Mouse (Mus musculus) lung, embryonic 15.5 days (tissue): ENCODE measurements around the gene Tmem212. TPM values are rescaled to one million over a fixed set of nuclear protein-coding genes. Genes with fewer than 3 reads are reported as not detected.

Source experiments
- ATAC-seq: fragments of 200-750 bp; cut with Nextera tagmentation; 2 replicates; pipeline ENCODE4 v1.8.0; 2017; ENCODE audit warnings: moderate number of reproducible peaks, borderline replicate concordance; ENCODE audit not compliant: low FRiP score, low TSS enrichment; ENCODE audit errors: extremely low read depth
- H3K27ac ChIP-seq: fragments of 300-500 bp; sonication (generic); 2 replicates; pipeline ENCODE4 v1.5.1; 2015; ENCODE audit warnings: moderate library complexity, mild to moderate bottlenecking, inconsistent platforms
- H3K27me3 ChIP-seq: fragments of 300-500 bp; sonication (generic); 2 replicates; pipeline ENCODE4 v1.6.1; 2015; ENCODE audit warnings: inconsistent platforms
- H3K36me3 ChIP-seq: fragments of 300-500 bp; sonication (generic); 2 replicates; pipeline ENCODE4 v1.6.1; 2015; ENCODE audit warnings: inconsistent platforms
- H3K4me1 ChIP-seq: fragments of 300-500 bp; sonication (generic); 2 replicates; pipeline ENCODE4 v1.6.1; 2015; ENCODE audit warnings: inconsistent platforms
- H3K4me2 ChIP-seq: fragments of 300-500 bp; sonication (generic); 2 replicates; pipeline ENCODE4 v1.6.1; 2015; ENCODE audit warnings: inconsistent platforms, mild to moderate bottlenecking, moderate library complexity
- H3K4me3 ChIP-seq: fragments of 300-500 bp; sonication (generic); 2 replicates; pipeline ENCODE4 v1.5.1; 2015; ENCODE audit warnings: mild to moderate bottlenecking, inconsistent platforms
- H3K9ac ChIP-seq: fragments of 300-500 bp; sonication (generic); 2 replicates; pipeline ENCODE4 v1.6.1; 2015; ENCODE audit warnings: inconsistent platforms
- H3K9me3 ChIP-seq: fragments of 300-500 bp; sonication (generic); 2 replicates; pipeline ENCODE4 v1.6.1; 2016; ENCODE audit warnings: inconsistent platforms
- WGBS: fragments of 180-500 bp; shearing (Covaris S2); methylation state at CpG from one replicate; pipeline ENCODE4 v1.1.7; 2015; 5-methylcytosine and 5-hydroxymethylcytosine counted together
- polyA plus RNA-seq: library from polyadenylated mRNA; unstranded; fragments of >200 nt; fragmentation: Nextera tagmentation; extraction: Ambion mirVana; gene quantifications from 2 replicates; pipeline ENCODE4 v1.2.1, GENCODE M21; 2015

The Tmem212 gene
- polyA plus RNA-seq, 1 experiment from 2014 or later: 0.87 TPM

GRCm38 (mm10) chr3:27885585-27885984, 10.6 kb downstream of the Tmem212 start:
- ATAC-seq: no peak
- Histone ChIP-seq H3K4me1 (peaks cover 33% of the 10 kb centered on the region), H3K27me3 (no peaks in the 10 kb centered on the region), H3K27ac (no peak overlapping the region), H3K4me3 (no peak overlapping the region), H3K9ac (no peak overlapping the region), H3K36me3 (no peaks in the 10 kb centered on the region), H3K9me3 (no peaks in the 10 kb centered on the region), H3K4me2 (no peak overlapping the region)
- 81% methylated on average over 6 of the region's 6 CpGs for WGBS

GRCm38 (mm10) chr3:27881897-27882835, 14.0 kb downstream of the Tmem212 start:
- Histone ChIP-seq H3K36me3 (no peaks in the 10 kb centered on the region), H3K4me2 (no peak overlapping the region), H3K4me3 (no peak overlapping the region), H3K9me3 (no peaks in the 10 kb centered on the region), H3K9ac (no peak overlapping the region), H3K4me1 (peaks cover 22% of the 10 kb centered on the region), H3K27me3 (no peaks in the 10 kb centered on the region), H3K27ac (peak overlapping the region; percentile 65)
- ATAC-seq: peak; percentile 59
- WGBS: 50% methylated on average over 6 of the region's 6 CpGs

- Histone ChIP-seq H3K4me3 (no peak overlapping the region), H3K9ac (no peak overlapping the region), H3K9me3 (no peaks in the 10 kb centered on the region), H3K27ac (no peak overlapping the region), H3K36me3 (no peaks in the 10 kb centered on the region), H3K27me3 (no peaks in the 10 kb centered on the region), H3K4me2 (no peak overlapping the region), H3K4me1 (peaks cover 18% of the 10 kb centered on the region)
- no peak for ATAC-seq
- WGBS: 86% methylated on average over 7 of the region's 7 CpGs
These were observed 17.1 kb downstream of the Tmem212 start for GRCm38 (mm10) chr3:27878854-27879610.

DNA sequence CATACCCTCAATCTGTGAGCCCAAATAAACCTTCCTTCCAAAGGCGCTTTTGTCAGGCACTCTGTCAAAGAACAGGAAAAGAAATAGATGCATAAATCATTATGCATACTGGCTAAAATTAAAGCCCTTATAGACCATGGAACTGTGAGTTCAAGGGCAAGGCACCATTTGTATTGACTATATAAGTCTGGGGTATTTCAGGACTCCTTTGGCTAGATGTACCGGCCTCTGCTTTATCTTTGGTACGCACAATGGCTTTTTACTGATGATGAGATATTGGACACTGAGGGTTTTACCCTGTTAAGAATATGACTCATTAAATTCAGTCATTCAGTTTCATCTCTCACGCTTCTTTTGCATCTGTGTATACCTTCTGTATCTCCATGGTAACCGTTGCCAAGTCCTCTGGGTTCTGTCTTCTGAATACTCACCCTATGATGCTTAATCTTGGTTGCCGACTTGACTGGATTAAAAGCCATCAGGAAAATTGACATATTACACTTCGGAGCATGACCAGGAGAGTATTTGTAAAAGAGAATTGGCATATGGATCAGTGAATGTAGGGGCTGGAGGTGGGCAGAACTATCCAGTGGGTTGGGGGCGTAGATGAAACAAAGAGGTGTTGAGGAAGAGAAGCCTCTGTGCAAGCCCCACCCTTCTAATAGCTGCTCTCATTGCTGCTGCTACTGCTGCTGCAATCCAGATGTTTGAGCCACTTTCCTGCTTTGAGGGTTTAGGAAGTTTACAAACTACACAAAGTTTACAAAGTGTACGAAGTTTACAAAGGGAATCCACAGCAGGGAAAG, 22.7 kb downstream of the Tmem212 start:
- Histone ChIP-seq H3K4me1 (no peaks in the 10 kb centered on the region; the same call in 1 of the 2 replicates), H3K4me2 (no peak overlapping the region), H3K27me3 (no peaks in the 10 kb centered on the region), H3K36me3 (no peaks in the 10 kb centered on the region), H3K4me3 (no peak overlapping the region), H3K27ac (no peak overlapping the region), H3K9ac (no peak overlapping the region), H3K9me3 (no peaks in the 10 kb centered on the region)
- no peak for ATAC-seq
- WGBS: 68% methylated on average over 9 of the region's 9 CpGs

DNA sequence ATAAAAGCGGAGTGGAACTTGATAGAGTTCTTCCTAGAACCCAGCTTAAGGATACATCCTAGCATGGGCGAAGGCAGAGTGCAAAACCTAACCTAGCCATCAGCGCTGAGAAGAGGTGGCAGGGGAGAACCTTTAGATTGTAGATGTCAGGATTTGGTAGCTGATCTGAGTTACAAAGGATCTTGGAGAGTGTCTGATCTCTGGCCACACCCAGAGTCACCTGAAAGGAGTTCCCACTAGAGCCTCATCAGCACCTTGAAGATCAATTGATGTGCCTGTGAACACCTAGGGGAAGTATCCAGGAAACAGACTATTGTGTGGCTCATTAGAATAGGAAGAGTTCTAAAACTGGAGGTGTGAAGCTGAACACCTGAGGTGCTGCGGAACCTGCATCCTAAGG, 23.7 kb downstream of the Tmem212 start:
- no peak overlapping the region for H3K27ac ChIP-seq
- no peak overlapping the region for H3K4me3 ChIP-seq
- H3K9ac ChIP-seq: no peak overlapping the region
- no peak overlapping the region for H3K4me2 ChIP-seq
- no peak for ATAC-seq
- no peaks in the 10 kb centered on the region for H3K9me3 ChIP-seq
- no peaks in the 10 kb centered on the region; the same call in 1 of the 2 replicates for H3K4me1 ChIP-seq
- no peaks in the 10 kb centered on the region for H3K27me3 ChIP-seq
- WGBS: 85% methylated on average over 4 of the region's 4 CpGs
- no peaks in the 10 kb centered on the region for H3K36me3 ChIP-seq

- WGBS: 83% methylated on average over 3 of the region's 3 CpGs
- no peak overlapping the region for H3K4me2 ChIP-seq
- peak overlapping the region; percentile 70; the same call in 1 of the 2 replicates for H3K27ac ChIP-seq
- H3K9me3 ChIP-seq: no peaks in the 10 kb centered on the region
- H3K36me3 ChIP-seq: no peaks in the 10 kb centered on the region
- no peaks in the 10 kb centered on the region; the same call in 1 of the 2 replicates for H3K4me1 ChIP-seq
- H3K27me3 ChIP-seq: no peaks in the 10 kb centered on the region
- no peak for ATAC-seq
- H3K9ac ChIP-seq: no peak overlapping the region
- H3K4me3 ChIP-seq: no peak overlapping the region
These were observed 24.3 kb downstream of the Tmem212 start for GRCm38 (mm10) chr3:27871891-27872290.

- WGBS: 67% methylated on average over 4 of the region's 4 CpGs
- no peak overlapping the region for H3K4me2 ChIP-seq
- H3K27me3 ChIP-seq: no peaks in the 10 kb centered on the region
- no peak overlapping the region; the same call in 1 of the 2 replicates for H3K27ac ChIP-seq
- H3K9ac ChIP-seq: no peak overlapping the region
- H3K36me3 ChIP-seq: no peaks in the 10 kb centered on the region
- no peaks in the 10 kb centered on the region for H3K9me3 ChIP-seq
- no peaks in the 10 kb centered on the region; the same call in 1 of the 2 replicates for H3K4me1 ChIP-seq
- peak; percentile 76; the same call in 1 of the 2 replicates for ATAC-seq
- no peak overlapping the region for H3K4me3 ChIP-seq
These were observed 24.8 kb downstream of the Tmem212 start for GRCm38 (mm10) chr3:27871371-27871770.

DNA sequence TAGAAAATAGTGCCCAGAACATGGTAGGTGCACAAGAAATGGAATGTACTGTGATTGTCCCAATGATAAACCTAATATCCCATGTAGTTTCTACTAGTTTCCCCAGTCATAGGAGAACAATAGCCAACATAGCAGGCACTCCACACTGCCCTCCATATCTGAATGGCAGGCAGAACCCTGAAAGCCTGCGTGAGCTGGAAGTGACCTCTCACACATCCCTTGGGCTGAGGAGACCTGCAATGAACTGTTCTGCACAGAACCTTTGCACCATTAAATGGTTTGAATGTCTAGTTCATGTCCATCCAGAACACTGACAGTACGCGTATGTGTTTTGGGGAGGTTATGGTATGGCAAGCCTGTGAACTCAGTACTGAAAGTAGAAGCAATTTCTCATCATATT, 27.5 kb downstream of the Tmem212 start:
- Histone ChIP-seq H3K27me3 (no peaks in the 10 kb centered on the region), H3K9me3 (no peaks in the 10 kb centered on the region), H3K4me2 (no peak overlapping the region), H3K9ac (no peak overlapping the region), H3K36me3 (no peaks in the 10 kb centered on the region), H3K4me1 (peaks cover 5% of the 10 kb centered on the region), H3K27ac (no peak overlapping the region), H3K4me3 (no peak overlapping the region)
- 88% methylated on average over 3 of the region's 3 CpGs for WGBS
- ATAC-seq: no peak

DNA sequence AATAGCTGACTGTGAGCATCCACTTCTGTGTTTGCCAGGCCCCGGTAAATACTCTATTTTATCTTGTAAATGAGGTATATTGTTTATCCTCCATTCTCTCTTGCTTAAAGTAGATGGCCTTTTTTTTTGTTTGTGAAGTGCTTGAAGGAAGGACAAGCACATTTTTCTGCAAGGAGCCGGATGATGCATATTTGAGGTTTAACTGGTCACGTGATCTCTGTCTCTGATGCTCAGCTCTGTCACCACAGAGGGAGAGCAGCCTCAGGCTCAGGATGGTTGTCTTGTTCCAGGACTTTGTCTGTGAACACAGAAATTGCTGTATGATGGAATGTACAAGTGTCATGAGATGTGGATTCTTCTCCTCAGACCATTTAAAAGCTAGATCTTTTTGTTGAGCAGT, 28.4 kb downstream of the Tmem212 start:
- Histone ChIP-seq H3K4me2 (no peak overlapping the region), H3K9me3 (no peaks in the 10 kb centered on the region), H3K27ac (no peak overlapping the region), H3K27me3 (no peaks in the 10 kb centered on the region), H3K4me1 (peaks cover 12% of the 10 kb centered on the region), H3K9ac (no peak overlapping the region), H3K36me3 (no peaks in the 10 kb centered on the region), H3K4me3 (no peak overlapping the region)
- no peak for ATAC-seq
- 39% methylated on average over 3 of the region's 3 CpGs for WGBS

DNA sequence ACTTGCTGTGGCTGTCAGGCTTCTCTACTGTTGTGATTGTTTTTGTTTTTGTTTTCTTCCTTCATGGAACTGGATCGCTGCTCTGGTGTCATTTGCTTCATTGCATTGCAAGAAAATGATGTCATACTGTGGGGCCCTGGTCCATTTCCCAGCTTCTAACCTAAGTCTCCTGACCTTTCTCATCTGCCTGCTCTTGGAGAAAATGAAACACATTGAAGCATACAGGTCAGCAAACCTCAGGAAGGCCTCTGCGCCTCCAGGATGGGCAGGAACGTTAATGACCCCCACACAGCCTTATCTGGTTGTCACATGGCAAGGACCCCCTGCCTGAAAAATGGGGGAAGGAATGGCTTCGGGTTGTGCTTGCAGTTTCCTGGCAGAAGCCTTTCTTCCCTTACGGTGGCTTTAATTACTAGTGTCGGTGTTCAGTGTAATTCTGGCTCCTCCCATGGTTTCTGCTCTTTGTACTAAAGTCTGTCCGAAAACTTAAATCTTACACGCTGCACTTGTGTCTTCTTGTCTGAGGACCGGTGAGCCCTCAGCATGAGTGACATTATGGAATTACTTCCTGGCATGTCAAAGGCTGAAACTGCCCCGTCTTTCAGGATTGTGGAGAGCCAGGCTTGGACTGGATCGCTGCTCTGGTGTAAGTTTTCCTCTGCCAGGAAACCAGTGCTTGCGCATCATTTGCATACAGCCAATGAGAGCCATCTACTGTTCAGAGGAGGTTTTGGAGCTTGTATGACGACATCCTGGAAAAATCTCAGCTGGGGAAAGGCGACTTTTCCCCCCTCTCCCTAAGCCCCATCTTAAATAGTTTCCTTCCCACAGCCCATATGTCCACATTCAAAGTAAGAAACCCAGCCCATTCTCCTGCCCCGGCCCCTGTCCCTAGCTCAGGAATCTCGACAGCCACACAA, 33.1 kb downstream of the Tmem212 start:
- ATAC-seq: peak; percentile 87
- peaks cover 57% of the 10 kb centered on the region for H3K4me1 ChIP-seq
- no peaks in the 10 kb centered on the region for H3K27me3 ChIP-seq
- 0 out of 2 replicates have a peak overlapping the region, but pooled peaks have one; percentile 26 for H3K9ac ChIP-seq
- H3K9me3 ChIP-seq: no peaks in the 10 kb centered on the region
- WGBS: 4% methylated on average over 16 of the region's 16 CpGs
- H3K4me3 ChIP-seq: peak overlapping the region; percentile 24
- peak overlapping the region; percentile 93 for H3K27ac ChIP-seq
- peak overlapping the region; percentile 53 for H3K4me2 ChIP-seq
- H3K36me3 ChIP-seq: no peaks in the 10 kb centered on the region
